Mouse (Mus musculus): ENCODE results near the gene Nnmt.

Nnmt gene

DNA sequence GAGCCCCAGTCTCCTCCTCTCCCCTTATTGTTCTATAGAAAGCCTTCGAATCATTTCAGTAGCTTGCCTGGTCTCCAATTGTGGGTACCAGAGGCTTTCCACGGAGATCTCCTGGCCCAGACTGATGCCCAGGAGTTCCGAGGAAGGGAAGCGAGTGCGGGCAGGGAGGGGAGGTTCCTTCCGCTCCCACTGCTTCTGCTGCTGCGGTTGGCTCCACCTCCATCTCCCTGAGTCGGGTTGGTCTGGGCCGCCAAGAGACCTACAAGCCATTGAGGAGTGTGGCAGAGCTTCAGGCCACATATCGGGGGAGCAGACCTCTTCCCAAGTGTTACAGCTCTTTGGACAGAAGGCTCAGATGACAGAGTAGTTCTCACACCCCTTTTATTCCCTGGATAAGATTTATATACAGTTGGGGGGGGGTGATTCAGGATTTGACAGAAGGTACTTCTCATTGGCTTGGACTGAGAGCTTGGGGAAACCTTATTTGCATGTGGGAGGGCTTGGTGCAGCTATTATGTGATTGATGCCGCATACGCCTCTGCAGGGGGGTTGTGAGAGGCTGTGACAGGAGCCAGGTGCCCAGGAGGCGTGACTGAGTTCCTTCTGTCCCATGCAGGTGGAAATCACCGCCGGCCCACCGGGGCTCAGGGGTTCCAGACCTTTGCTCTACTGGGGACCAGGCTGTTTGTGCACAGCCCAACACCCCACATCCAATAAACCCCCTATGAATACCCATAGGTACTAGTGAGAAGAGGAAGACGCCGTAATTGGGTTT is 30.8 kb upstream of the Nnmt start:
- no peak for DNase-seq (ENCODE audit: low spot score in 2 of 2)

DNA sequence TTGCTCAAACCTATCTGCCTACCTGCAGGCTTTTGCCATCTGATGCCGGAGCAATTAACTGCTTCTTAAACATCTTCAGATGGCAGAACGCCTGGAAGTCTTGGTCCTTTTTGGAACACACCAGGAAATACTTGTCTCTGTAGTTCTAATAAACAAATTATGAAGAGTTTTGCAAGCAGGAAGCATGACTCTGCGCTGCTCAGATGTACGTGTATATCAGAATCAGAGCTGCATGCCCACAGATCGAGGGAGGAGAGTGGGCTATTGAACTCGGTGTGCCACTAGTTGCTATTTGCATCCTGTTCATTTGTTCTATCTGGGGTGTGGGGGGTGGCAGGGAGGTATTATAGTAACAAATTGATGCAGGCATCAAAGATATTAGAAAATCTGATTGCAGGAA is 28.2 kb upstream of the Nnmt start:
- no peak for DNase-seq (ENCODE audit: low spot score in 2 of 2)

DNA sequence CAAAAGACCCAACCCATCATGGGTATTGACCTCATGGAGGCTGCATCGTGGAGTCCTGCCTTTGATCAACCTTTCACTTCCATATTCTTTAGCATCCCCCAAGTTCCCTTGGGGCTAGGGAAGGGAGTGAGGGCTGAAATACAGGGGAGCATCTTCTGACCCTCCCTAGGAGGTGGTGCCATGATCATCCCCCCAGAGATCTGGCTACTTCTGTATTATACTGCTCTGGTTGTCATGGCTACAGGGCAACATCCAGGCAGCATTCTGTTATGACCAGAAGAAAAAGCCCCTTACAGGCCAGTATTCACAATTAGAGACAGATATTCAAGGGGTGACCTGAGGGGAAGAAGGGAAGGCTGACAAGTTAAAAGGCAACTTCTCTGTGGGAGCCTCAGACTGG is 14.3 kb upstream of the Nnmt start:
- DNase-seq (ENCODE audit: low spot score in 2 of 2): no peak

DNA sequence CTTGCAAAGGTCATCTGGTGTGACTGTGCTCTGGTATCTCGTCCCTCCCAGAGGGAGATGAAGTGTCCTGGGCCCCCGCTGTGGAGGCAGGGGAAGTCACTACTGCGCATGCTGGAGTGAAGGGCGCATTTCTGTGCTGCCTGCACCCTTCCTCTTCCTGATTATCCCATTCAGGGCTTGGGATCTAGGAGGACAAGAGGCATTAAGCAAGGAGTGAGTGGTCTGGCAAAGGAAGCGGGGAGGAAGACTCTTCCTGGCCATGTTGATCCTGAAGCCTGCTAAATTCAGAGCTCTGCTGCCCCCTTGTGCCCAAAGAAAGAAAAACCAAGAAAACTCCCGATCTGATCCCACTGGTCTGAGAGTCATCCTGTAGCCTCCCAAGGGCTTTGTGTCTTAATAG is 13.6 kb upstream of the Nnmt start:
- DNase-seq (ENCODE audit: low spot score in 2 of 2): peak; percentile 8 to 38

DNA sequence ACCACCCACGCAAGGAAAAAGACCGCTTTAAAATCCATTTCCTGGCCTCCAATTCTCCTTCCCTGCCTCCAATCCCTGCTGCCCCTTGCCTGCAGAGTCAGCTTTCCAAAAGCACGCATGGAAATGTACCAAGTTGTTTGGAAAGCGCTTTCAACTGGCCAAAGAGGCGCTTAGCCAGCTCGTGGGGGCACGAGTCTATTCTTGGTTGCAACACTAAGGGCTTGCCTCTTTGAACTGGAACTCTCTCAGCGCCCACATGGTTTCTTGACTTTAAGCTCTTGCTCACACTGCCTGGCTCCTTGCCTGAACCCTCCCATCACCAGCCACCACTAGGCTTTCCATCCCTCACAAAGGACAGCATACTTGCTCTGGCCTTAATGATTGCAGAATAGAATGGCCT is 13.2 kb upstream of the Nnmt start:
- DNase-seq (ENCODE audit: low spot score in 2 of 2): peak in 1 of 2 experiments; percentile 13

DNA sequence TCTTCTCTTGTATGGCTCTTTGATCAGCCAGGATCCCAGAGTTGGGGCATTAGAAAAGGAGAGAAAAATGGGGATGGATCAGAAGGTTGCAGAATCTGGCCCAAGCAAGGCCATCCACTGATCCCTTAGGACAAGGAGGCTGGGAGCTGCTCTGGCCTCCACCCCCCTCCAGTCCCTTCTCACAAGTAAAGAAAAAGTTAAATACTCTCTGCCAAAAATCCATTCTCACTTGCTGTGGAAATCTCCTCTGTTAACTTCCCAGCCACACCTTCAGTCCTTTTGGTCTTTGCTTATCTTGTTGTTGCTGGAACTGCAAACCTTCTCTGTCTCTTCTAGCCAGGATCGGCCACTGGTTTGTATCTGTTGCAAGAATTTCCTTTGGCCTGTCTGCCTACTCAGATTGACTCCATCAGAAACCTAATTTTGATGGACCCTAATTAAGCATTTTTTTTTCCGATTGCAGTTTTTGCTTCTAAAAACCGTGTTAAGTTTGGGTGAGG is 12.6 kb upstream of the Nnmt start:
- no peak for DNase-seq (ENCODE audit: low spot score in 2 of 2)

DNA sequence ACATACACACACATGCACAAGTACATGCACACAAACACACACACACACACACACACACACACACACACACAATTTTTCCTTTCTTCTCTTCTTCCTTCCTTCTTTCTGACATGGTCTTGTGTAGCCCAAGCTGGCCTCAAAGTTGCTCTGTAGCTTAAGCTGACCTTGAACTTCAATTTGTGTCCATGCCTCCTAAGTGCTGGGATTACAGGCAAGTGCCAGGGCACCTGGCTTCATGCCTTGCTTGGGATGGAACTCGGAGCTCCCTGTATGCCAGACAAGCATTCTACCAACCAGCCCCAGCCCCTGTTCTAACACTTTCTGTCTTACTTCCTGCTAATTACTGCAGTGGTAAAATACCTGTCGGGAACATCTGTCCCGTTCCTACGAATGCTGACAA is 8.3 kb upstream of the Nnmt start:
- no peak for DNase-seq (ENCODE audit: low spot score in 2 of 2)

DNA sequence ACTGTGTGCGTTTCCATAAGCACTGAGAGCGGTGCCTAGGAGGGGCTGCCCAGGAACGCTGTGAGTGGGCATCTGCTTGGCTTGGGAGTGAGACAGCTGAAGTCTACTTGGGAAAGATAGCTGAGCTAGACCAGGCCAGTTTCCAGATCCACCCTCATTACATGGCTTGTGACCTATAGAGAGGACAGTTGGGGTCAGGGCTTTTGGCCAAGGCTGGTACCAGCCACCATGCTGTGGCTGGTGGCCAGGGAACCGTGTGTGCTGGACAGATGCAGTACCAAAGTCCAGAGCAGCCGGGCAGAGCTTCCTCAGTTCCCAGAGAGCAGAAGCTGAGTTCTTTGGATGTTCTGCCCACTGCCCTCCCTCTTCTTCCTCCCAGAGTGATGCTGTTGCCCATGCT is 7.6 kb upstream of the Nnmt start:
- no peak for DNase-seq (ENCODE audit: low spot score in 2 of 2)

DNA sequence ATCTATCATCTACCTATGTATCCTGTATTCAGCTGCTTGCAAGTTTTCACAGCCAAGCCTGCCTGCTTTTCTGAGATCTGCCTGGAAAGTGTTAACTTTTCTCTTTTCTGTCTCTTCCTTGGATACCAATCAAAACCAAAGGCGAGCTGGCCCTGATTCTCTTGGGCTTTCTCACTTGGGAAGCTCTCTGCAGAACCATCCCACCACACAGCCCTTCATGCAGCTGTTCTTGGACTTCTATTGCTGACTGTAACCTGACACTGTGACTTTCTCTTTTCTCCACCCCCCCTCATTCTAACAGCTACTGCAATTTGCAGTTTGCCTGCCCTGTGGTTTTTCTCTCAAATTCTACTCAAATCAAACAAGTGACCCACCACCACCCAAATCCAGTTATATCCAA is 6.1 kb upstream of the Nnmt start:
- DNase-seq (ENCODE audit: low spot score in 2 of 2): no peak

DNA sequence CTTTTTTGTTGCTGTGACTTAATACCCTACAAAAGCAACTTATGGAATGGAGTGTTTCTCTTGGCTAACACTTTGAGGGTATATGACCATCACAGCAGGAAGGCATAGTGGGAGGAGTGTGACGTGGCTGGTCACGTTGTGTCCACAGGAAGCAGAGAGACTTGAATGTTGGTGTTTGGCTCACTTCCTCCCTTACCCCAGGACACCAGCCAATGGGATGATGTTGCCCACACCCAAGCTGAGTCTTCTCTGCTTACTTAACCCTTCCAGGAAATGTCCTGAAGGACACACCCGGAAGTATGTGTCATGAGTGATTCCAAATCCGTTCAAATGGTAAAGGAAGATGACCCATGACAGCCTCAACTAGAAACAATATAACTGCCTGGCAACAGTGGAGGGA is 4.8 kb upstream of the Nnmt start:
- DNase-seq (ENCODE audit: low spot score in 2 of 2): no peak

DNA sequence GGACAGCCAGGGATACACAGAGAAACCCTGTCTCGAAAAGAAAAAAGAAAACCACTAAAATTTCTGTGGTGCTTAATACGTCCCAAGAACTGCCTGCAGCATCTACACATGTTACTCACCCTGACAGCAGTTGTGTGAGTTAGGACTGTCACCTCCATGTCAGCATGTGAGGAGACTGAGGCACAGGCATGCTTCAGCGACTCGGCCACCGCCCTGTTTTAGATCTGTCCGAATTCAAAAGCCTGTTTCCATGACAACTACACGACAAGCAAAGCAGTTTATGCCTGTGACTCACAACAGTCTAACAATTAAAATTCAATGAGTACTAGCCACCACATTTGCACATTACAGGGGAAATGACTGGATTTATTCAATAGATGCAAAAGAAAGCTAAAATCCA is 2.5 kb upstream of the Nnmt start:
- no peak for DNase-seq (ENCODE audit: low spot score in 2 of 2)

DNA sequence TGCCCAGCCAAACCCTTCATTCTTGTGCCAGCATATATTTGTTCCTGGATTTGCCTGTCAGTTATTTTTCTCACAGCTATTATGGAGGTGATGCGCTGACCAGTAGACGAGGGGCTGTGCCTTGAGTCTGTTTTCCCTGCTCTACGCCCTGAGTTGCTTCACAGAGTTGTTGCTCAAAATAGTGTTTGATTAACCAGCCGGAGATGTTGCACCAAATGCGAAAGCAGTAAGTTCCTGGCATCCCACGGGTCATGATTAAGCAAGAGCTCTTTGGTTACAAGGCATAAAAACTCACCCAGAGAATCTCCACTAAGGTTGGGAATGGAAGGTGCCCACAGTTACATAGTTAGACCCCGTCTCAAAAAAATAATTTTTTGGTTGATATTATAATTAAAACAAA is 1.2 kb upstream of the Nnmt start:
- peak in 1 of 2 experiments; percentile 7 for DNase-seq (ENCODE audit: low spot score in 2 of 2)

DNA sequence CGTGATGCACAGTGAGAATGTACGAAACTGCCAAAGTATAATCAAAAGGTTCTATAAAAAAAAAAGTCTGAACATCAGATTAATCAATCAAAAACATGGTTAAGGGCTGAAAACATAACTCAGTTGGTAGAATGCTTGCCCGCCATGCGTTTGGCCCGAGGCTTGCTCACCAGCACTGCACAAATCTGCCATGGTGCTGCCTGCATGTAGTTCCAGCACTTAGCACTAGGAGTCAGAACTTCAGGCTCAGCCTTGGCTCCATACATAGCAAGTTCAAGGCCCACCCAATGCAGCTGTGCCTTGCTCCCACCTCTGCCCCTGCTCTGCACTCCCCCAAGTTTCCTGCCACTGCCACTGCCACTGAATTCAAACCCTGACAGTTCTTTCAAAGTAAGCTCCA is 744 bp upstream of the Nnmt start:
- no peak for DNase-seq (ENCODE audit: low spot score in 2 of 2)

DNA sequence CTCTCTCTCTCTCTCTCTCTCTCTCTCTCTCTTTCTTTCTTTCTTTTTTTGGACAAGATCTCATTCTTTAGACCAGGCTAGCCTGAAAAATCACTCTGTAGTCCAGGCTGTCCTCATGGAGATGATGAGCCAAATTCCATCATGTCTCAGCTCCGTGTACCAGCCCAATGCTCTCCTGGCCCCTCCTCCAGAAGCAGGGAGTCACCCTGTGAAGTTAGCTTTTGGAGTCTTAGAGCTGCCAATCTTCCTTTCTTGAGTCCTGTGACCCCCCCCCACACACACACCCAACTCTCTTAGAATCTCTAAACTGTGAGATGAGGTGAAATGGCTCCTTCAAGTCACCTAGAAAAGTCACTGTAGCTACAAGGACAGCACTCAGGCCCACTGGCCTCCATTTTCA is 727 bp downstream of the Nnmt start:
- no peak for DNase-seq (ENCODE audit: low spot score in 2 of 2)

DNA sequence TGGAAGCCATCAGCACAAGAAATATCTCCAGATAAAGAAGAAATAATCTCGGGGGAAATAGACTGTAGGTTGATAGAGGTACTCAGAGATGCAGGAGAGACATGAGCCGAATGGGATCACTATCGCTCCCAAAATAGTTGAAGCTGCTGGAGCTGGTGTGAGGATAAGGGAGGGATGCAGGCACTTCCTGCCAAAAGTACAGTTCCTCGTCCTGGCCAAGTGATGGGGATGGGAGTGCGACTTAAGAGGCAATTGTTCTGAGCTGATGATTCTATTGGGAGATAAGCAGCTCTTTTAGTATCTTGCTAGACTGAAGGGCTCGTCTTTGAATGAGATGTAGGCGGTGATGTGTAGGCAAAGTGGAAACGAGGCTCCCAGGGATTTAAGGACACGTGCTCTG is 4.1 kb downstream of the Nnmt start:
- DNase-seq (ENCODE audit: low spot score in 2 of 2): no peak

DNA sequence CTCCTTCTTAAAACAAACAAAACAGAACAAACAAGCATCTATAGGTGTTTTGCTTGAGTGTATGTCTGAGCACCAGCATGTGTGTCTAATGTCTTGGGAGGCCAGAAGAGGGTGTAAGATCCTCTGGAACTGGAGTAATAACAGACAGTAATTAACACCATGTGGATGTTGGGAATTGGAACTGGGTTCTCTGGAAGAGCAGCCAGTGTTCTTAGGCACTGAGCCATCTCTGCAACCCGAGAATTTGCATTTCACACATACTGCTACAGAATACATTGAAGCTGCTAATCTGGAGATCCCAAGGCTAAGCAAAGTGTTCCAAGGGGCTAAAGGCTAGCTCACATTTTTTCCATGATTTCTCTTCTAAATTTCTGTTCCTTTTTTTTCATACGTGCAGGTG is 4.9 kb downstream of the Nnmt start:
- no peak for DNase-seq (ENCODE audit: low spot score in 2 of 2)

DNA sequence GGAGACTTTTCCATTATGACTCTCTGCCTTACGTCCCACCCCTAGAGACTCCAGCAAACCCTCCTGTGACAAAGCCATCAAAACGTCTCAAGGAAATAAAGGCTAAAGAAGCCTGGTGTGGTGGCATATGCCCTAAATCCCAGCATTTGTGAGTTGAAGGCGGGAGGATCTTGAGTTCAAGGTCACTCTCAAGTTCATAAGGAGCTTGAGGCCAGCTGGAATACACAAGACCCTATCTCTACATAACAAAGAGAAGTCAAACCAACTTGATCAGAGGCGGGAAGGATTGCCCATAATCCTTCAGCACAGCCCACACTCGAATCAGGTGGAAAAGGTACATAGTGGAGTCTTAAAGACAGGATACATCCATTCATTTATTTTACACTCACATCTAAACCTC is 7.5 kb downstream of the Nnmt start:
- DNase-seq (ENCODE audit: low spot score in 2 of 2): no peak

DNA sequence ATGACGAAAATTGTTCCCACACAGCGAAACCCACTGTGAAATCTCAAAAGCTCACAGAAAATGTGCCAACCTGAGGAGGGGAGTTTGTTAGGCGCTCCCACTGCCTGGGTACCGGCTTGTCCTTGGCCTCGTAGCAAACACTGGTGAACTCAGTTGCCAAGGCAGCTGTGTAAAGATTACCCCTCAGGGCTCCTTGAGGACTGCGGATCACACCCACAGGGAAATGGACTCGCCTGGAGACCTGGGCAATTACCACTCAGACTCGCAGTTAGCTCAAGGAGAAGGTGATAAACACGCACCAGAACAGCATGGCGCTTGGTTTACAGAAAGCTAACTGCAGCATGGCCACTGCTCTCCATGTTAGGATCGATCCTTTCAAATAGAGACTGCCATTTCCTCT is 8.0 kb downstream of the Nnmt start:
- no peak for DNase-seq (ENCODE audit: low spot score in 2 of 2)

DNA sequence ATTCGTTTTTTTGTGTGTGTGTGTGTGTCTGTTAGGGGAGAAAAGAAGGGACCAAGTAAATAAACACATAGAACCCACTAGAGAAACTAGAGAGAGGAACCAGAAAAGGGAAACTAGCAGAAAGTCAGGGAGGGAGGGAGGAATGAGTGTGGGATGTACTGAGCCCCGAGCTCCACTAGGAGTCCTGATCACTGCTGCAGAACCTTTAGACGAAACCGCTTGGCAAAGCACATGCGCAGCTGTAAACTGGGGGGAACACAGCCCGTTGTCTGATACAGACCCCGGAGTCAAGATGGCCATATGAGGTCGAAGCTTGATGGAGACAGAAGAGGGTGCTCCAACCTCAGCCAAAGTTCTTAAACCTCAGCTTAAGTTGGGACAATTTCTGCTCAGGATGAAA is 11.0 kb downstream of the Nnmt start:
- no peak for DNase-seq (ENCODE audit: low spot score in 2 of 2)

DNA sequence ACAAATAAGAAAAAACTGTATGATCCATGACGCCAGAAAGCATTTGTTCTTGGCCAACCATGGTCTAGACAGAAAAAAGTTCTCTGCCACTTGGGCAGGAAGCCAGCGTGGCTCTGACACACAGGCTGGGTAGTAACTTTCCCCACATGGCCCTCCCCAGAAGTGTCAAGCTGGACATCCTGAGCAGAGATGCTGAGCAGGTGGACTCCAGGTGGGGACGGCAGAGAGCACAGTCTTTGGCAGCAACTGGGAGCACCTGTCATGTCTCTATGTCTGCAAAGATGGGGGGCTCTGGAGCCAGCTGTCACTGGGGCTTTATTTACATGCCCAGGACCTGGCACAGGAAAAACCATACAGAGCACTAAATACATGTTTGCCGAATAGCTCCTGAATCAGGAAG is 14.3 kb downstream of the Nnmt start:
- DNase-seq (ENCODE audit: low spot score in 2 of 2): no peak

DNA sequence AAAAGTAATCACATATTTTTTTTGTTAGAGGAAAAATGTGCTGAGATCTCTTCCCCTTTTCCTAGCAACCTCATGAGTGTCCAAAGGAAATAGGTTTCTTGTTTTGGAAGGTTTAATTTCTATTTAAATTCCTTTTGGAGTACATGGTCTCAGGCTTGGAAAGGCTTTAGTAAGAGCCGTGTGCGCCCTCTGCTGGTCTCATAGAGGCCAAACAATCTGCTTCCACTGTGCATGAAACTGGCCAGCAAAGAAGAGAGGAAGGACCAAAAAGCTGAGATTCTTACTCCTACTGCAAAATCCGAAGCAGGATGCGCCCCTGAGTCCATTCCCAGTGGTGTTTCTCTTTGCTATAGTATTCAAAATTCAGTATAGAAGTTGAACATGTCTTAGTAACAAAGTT is 18.6 kb downstream of the Nnmt start:
- DNase-seq (ENCODE audit: low spot score in 2 of 2): peak; percentile 27 to 57

DNA sequence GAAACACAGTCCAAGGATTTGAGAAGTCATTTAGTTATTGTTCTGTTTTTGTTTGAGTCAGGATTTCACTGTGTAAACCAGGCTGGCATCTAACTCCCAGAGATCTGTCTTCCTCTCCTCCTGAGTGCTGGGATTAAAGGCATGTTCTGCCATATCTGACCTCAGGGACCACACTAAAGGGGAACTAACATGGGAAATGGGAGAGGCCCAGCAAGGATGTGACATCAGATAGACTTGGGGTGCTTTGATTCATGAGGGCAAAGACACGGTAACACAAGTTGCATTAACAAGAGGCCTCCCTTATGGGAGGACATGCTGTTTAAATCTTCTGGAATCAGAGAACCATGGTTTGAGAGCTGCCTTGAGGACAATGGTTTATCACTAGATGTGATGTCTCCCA is 24.1 kb downstream of the Nnmt start:
- DNase-seq (ENCODE audit: low spot score in 2 of 2): no peak

DNA sequence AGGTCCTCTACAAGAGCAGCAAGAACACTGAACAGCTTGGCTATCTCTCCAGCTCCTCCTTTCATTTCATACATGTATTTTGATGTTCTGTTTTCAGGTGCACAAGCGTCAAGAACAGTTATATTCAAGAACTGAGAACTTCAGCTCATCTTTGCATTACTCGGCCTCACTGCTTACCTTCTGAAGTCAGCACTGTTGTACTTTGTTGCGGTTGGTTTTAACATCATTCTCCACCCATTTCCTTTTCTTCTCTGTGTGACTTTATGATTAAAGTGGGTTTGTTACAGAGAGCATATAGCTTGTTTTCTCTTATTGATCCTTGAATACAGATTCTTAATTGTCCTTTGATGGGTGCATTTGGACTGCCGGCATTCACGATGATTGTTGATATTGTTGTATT is 42.6 kb downstream of the Nnmt start:
- DNase-seq (ENCODE audit: low spot score in 2 of 2): peak in 1 of 2 experiments; percentile 4

DNA sequence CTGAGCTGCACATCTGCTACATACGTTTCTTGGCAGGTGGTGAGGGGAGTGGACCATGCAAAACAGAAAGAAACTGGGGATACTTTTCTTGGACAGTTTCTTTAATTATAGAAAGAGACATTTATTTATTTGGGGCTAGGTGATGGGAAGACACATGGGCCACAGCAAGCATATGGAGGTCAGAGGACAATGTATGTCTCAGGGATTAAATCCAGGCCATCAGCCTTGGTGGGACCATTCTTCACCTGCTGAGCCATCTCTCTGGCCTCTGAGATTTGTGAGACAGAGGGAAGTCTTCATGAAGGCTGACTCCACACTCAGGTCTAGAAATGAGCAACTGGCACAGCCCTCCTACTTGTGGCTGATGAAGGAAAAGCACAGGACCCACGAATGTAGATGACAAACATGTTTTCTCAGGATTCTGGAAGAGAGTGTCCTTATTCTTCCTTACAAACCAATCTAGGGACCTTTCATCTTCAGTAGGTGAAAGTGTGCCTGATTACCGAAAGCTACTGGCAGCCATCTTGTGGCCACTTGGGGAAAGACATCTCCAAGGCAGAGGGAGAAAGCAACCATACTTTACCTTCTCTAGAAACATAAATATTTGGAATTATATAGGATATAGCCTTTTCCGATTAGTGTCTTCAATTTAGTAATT is 45.3 kb downstream of the Nnmt start:
- DNase-seq (ENCODE audit: low spot score in 2 of 2): peak; percentile 57 to 68
